Mouse (Mus musculus) brain, embryonic 14.5 days (tissue): ENCODE results near the gene Fbxw2.

Experiments
- CTCF ChIP-seq: fragments of 200-500 bp; IDR thresholded peaks from 2 replicates; pipeline ENCODE4 v1.5.1; 2012; ENCODE audit warnings: inconsistent platforms, mild to moderate bottlenecking, moderate library complexity, borderline replicate concordance; ENCODE audit not compliant: insufficient read depth, insufficient read length; ENCODE audit errors: extremely low read depth
- POLR2A ChIP-seq: fragments of 200-500 bp; IDR thresholded peaks from 2 replicates; pipeline ENCODE4 v1.6.1; 2012; ENCODE audit warnings: mild to moderate bottlenecking, inconsistent platforms, borderline replicate concordance; ENCODE audit not compliant: poor library complexity, insufficient read depth, insufficient read length, severe bottlenecking; ENCODE audit errors: extremely low read depth

DNA sequence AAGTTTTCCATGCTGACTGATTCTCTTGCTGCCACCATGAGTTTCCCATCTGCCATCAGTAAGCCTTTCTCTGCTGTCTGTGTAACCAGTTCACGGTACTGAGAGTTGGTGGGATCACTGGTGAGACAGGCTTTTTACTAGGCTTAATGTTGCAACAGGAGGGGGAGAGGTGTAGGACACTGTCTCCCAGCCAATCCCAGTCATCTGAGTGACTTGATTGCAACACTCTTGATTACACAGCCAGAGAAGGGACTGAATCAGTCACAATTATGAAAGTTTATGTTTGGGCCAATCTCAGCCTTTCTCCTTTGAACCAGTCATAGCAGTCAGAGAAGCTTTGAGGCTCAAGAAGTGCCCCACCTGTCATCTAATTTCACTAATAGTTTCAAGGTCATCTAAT is 1.9 kb upstream of the Fbxw2 start:
- TF ChIP-seq POLR2A (no peak), CTCF (no peak)
